Comparison of ENCODE assay signal across 9 mouse cellular contexts in genomic region chr5:110357531-110358179, GRCm38 (mm10). TPM values are rescaled to one million over a fixed set of nuclear protein-coding genes. Genes with fewer than 3 reads are reported as not detected.
DNase-seq lines count a peak whose midpoint lies in the region; ATAC-seq lines count a peak whose summit lies in the region.
"Had no signal": no experiment of that assay in that cellular context is flagged by ENCODE, and none has a peak within 500 bp of the region (broad histone marks: within the 10 kb centered on the region; RNA-seq: fewer than 3 reads in every experiment).

No protein-coding gene starts in this region.

- no peak for ATAC-seq in heart, embryonic 11.5 days (replicated peaks; ENCODE audit: insufficient number of reproducible peaks, low FRiP score, low TSS enrichment)
- peak; percentile 52 for ATAC-seq in intestine, embryonic 16.5 days
- peak; percentile 62 for ATAC-seq in midbrain, embryonic 15.5 days (replicated peaks)

- peaks cover 16% of the 10 kb centered on the region; the same call in 1 of the 2 replicates for H3K27me3 ChIP-seq in heart, embryonic 11.5 days (ENCODE audit: control insufficient read depth, insufficient read depth, low read length)
- H3K27me3 ChIP-seq in intestine, embryonic 16.5 days (replicated peaks; ENCODE audit: control insufficient read depth, insufficient read depth, low read length): peaks cover 8% of the 10 kb centered on the region; the same call in 1 of the 2 replicates
- 0 out of 2 replicates have a peak, but pooled peaks cover 3% of the 10 kb centered on the region for H3K27me3 ChIP-seq in midbrain, embryonic 15.5 days (replicated peaks)

- no peak overlapping the region for H3K4me3 ChIP-seq in heart, embryonic 11.5 days (ENCODE audit: low read depth, low read length)
- no peak overlapping the region for H3K4me3 ChIP-seq in intestine, embryonic 16.5 days (ENCODE audit: low read length)
- H3K4me3 ChIP-seq in midbrain, embryonic 15.5 days: no peak overlapping the region

- H3K27ac ChIP-seq in heart, embryonic 11.5 days (ENCODE audit: low read depth, low read length): no peak overlapping the region
- H3K27ac ChIP-seq in intestine, embryonic 16.5 days (ENCODE audit: low read length): no peak overlapping the region
- H3K27ac ChIP-seq in midbrain, embryonic 15.5 days: no peak overlapping the region

- no peak overlapping the region for H3K9ac ChIP-seq in heart, embryonic 11.5 days (ENCODE audit: low read depth, low read length)
- no peak overlapping the region for H3K9ac ChIP-seq in intestine, embryonic 16.5 days (ENCODE audit: low read depth, low read length)
- no peak overlapping the region for H3K9ac ChIP-seq in midbrain, embryonic 15.5 days

- H3K36me3 ChIP-seq in heart, embryonic 11.5 days (ENCODE audit: control insufficient read depth, insufficient read depth, low read length): no peaks in the 10 kb centered on the region
- no peaks in the 10 kb centered on the region for H3K36me3 ChIP-seq in intestine, embryonic 16.5 days (ENCODE audit: control insufficient read depth, insufficient read depth, low read length)
- H3K36me3 ChIP-seq in midbrain, embryonic 15.5 days (replicated peaks): no peaks in the 10 kb centered on the region

- peak; percentile 93 for DNase-seq in heart, adult 11 months
- peak; percentile 77 for DNase-seq in cerebellum, adult 9-11 months
- DNase-seq in frontal cortex, adult 2 months (ENCODE audit: extremely low spot score in 1 of 2, low spot score in 1 of 2): peak; percentile 37 to 94
- peak; percentile 83 to 87 for DNase-seq in left cerebral cortex, postnatal 25 days (ENCODE audit: low spot score in 2 of 2)
- DNase-seq in spleen, adult 12 weeks (ENCODE audit: low spot score): peak; percentile 60

- H3K4me1 ChIP-seq in heart, embryonic 11.5 days (ENCODE audit: control insufficient read depth, insufficient read depth, low read length): no peaks in the 10 kb centered on the region
- H3K4me1 ChIP-seq in intestine, embryonic 16.5 days (ENCODE audit: control insufficient read depth, insufficient read depth, low read length): no peaks in the 10 kb centered on the region
- H3K4me1 ChIP-seq in midbrain, embryonic 15.5 days: no peaks in the 10 kb centered on the region

- intact Hi-C loops in left cerebral cortex, postnatal 25 days (cut with DNase I): loop anchor here (2.0 kb wide), 2 partner anchors 75 to 279 kb away; no protein-coding TSS in a partner anchor

- 58% methylated on average over 8 of the region's 9 CpGs for WGBS in heart, embryonic 11.5 days (ENCODE audit: insufficient replicate concordance)
- WGBS in intestine, embryonic 16.5 days: 38% methylated on average over 9 of the region's 9 CpGs
- 35% methylated on average over 9 of the region's 9 CpGs for WGBS in midbrain, embryonic 15.5 days

- H3K4me2 ChIP-seq in heart, embryonic 11.5 days: no peak overlapping the region
- H3K4me2 ChIP-seq in intestine, embryonic 16.5 days (ENCODE audit: low read depth, low read length): no peak overlapping the region
- no peak overlapping the region for H3K4me2 ChIP-seq in midbrain, embryonic 15.5 days

- H3K9me3 ChIP-seq in heart, embryonic 11.5 days (replicated peaks; ENCODE audit: control insufficient read depth, low read length): no peaks in the 10 kb centered on the region
- no peaks in the 10 kb centered on the region for H3K9me3 ChIP-seq in intestine, embryonic 16.5 days (ENCODE audit: control insufficient read depth, low read length)
- no peaks in the 10 kb centered on the region for H3K9me3 ChIP-seq in midbrain, embryonic 15.5 days

RNA-seq across cellular contexts. Expression of gene Lrcol1, which starts 13.1 kb away (rescaled TPM):
- not detected in 2 replicates for polyA plus RNA-seq in heart, embryonic 11.5 days (2014; fragmentation: Nextera tagmentation; extraction: Ambion mirVana)
- polyA plus RNA-seq in frontal cortex, adult 2 months (2012; rRNA removed): not detected in 2 replicates
- not detected in 2 replicates for polyA plus RNA-seq in intestine, embryonic 16.5 days (2015; fragmentation: Nextera tagmentation; extraction: Ambion mirVana)
- total RNA-seq in left cerebral cortex, postnatal 25 days (2021): not detected
- polyA plus RNA-seq in midbrain, embryonic 15.5 days (2015; fragmentation: Nextera tagmentation; extraction: Ambion mirVana): not detected in 2 replicates
- polyA plus RNA-seq: stomach, embryonic 14.5 days had no signal

RNA-seq across cellular contexts. Expression of gene P2rx2, which starts 14.6 kb away (rescaled TPM):
- 0.27 TPM in 1 of 2 replicates, not detected in the other for polyA plus RNA-seq in heart, embryonic 11.5 days (2014; fragmentation: Nextera tagmentation; extraction: Ambion mirVana)
- 0.14 and 0.23 TPM in 2 replicates for polyA plus RNA-seq in frontal cortex, adult 2 months (2012; rRNA removed)
- 1.2 and 1.4 TPM in 2 replicates for polyA plus RNA-seq in intestine, embryonic 16.5 days (2015; fragmentation: Nextera tagmentation; extraction: Ambion mirVana)
- under 1 TPM in 1 of 2 experiments, not detected in 1; 0.23 TPM for total RNA-seq in left cerebral cortex, postnatal 25 days (2021)
- 7.7 and 8.4 TPM in 2 replicates for polyA plus RNA-seq in midbrain, embryonic 15.5 days (2015; fragmentation: Nextera tagmentation; extraction: Ambion mirVana)
